Mouse (Mus musculus): ENCODE data around the gene Plekhm3.
"Not testable (repeated sequence)": the region's sequence is repeated elsewhere in the genome, so short reads cannot be mapped to it uniquely, and the experiment has no call there.

Plekhm3 gene

GRCm38 (mm10) chr1:64956479-64956961, at the start of gene Plekhm3:
Gene Plekhm3 (minus strand): TSS chr1:64956824.
- DNase-seq = peak; percentile 87 to 92

GRCm38 (mm10) chr1:65005575-65005974, 49.0 kb upstream of the Plekhm3 start:
- DNase-seq = no peak

GRCm38 (mm10) chr1:65004526-65004925, 47.9 kb upstream of the Plekhm3 start:
- no peak for DNase-seq

GRCm38 (mm10) chr1:64993206-64993605, 36.6 kb upstream of the Plekhm3 start:
- no peak for DNase-seq

GRCm38 (mm10) chr1:64988176-64988575, 31.6 kb upstream of the Plekhm3 start:
- DNase-seq = no peak

- DNase-seq = peak; percentile 70 to 75
These were observed 29.5 kb upstream of the Plekhm3 start for GRCm38 (mm10) chr1:64986120-64986519.

GRCm38 (mm10) chr1:64983247-64983646, 26.6 kb upstream of the Plekhm3 start:
- DNase-seq = no peak

- DNase-seq = peak in 1 of 2 experiments; percentile 7
These were observed 21.7 kb upstream of the Plekhm3 start for GRCm38 (mm10) chr1:64978321-64978799.

GRCm38 (mm10) chr1:64975346-64975745, 18.7 kb upstream of the Plekhm3 start:
- DNase-seq = no peak

- no peak for DNase-seq
These were observed 14.1 kb upstream of the Plekhm3 start for GRCm38 (mm10) chr1:64970685-64971084.

GRCm38 (mm10) chr1:64957021-64957489, 431 bp upstream of the Plekhm3 start:
- no peak for DNase-seq

- DNase-seq = not testable (repeated sequence)
These were observed 1.8 kb downstream of the Plekhm3 start for GRCm38 (mm10) chr1:64954786-64955185.

- no peak for DNase-seq
These were observed 6.4 kb downstream of the Plekhm3 start for GRCm38 (mm10) chr1:64950271-64950670.

- DNase-seq = peak in 1 of 2 experiments; percentile 20
These were observed 7.2 kb downstream of the Plekhm3 start for GRCm38 (mm10) chr1:64949377-64949776.

GRCm38 (mm10) chr1:64946106-64946505, 10.5 kb downstream of the Plekhm3 start:
- no peak for DNase-seq

GRCm38 (mm10) chr1:64945214-64945785, 11.3 kb downstream of the Plekhm3 start:
- no peak for DNase-seq

GRCm38 (mm10) chr1:64944746-64945145, 11.9 kb downstream of the Plekhm3 start:
- DNase-seq = no peak

- no peak for DNase-seq
These were observed 14.4 kb downstream of the Plekhm3 start for GRCm38 (mm10) chr1:64942006-64942755.

- DNase-seq = no peak
These were observed 17.7 kb downstream of the Plekhm3 start for GRCm38 (mm10) chr1:64938907-64939306.

GRCm38 (mm10) chr1:64937692-64938091, 18.9 kb downstream of the Plekhm3 start:
- DNase-seq = no peak

- no peak for DNase-seq
These were observed 23.7 kb downstream of the Plekhm3 start for GRCm38 (mm10) chr1:64932921-64933320.

GRCm38 (mm10) chr1:64930124-64930523, 26.5 kb downstream of the Plekhm3 start:
- no peak for DNase-seq

- DNase-seq = no peak
These were observed 27.0 kb downstream of the Plekhm3 start for GRCm38 (mm10) chr1:64929673-64930072.

GRCm38 (mm10) chr1:64928542-64928941, 28.1 kb downstream of the Plekhm3 start:
- DNase-seq = no peak

Data from kidney, postnatal 4 days (tissue).